Mouse (Mus musculus) frontal cortex, postnatal 36 days (tissue): ENCODE data around the gene Phtf2.
"Not testable (repeated sequence)": the region's sequence is repeated elsewhere in the genome, so short reads cannot be mapped to it uniquely, and the experiment has no call there.

Source experiments
- DNase-seq, 2 experiments: peaks; one replicate each; pipeline ENCODE4 v3.0.0; 2022; ENCODE audit warnings: low spot score in 2 of 2

The Phtf2 gene

DNA sequence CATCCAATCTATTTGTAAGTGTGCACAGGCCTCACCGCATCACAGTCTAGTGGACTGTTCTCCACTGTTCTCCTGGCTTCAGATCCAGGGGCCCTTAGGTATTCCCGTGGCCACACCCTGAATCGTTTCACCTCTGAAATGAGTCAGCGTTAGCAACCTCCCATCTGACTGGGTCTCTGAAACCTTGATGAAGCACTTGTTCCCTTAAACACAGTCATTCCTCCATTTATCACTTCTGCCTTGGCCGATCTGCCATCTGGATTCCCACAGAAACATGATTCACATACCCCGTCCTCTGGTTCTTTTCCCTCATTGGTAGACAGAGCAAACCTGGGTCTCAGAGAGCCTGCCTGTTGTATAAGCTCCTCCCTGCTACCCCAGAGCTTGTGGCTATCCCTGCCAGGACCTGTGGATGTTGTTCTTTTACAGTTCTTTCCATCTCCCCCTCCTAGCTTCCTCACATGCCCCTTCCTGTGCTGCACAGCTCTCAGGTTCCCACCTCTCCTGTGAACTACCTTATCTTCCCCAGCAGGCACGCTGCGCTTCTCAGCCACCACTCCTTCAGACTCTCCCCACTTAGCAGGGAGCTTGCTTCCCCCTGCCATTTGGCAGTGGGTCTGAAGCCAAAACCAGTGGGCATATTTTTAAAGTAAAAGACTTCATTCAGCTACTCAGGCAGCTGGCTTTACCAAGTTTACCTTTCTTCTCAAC is 103.5 kb downstream of the Phtf2 start:
- no peak for DNase-seq

DNA sequence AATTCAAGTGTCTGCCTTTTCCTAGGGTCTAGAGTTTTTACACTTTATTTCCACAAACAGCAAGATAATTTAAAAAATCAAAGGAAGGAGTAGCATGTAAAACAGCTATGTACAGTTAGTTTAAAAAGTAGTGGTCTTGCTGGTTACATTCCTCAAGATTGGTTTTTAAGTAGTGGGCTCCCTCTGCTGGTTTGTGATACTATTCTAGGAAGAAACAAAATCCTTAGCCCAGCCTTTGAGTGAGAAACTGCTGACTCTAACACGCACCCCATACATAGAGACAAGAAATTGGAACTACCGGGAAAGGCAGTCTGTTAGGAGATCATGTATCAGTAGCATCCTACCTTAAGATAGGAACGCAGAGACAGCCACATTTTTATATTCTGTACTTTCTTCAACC is 108.6 kb downstream of the Phtf2 start:
- no peak for DNase-seq

DNA sequence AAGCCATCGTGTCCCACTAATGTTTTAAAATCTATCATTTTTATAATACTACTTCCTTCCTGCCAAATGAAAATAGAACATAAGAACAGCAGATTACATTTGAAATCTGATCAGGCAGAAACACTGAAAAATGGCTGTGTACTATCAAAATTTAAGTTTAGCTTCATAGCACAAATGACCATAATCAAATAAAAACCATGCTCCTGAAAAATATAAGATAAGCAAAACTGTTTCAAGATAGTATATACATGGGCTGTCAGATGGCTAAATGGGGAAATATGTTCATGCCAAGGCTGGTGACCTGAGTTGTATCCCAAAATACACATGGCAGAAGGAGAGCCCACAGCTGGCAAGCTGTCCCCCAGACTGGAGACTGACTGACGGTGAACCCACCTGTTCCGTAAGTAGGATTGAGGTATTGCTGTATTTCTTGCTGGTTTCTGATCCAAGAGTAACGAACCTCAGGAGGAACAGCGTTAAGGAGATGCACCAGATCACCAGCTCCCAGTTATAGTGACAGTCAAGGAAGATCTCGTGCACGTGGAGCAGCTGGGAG is 116.5 kb downstream of the Phtf2 start:
- DNase-seq: no peak

DNA sequence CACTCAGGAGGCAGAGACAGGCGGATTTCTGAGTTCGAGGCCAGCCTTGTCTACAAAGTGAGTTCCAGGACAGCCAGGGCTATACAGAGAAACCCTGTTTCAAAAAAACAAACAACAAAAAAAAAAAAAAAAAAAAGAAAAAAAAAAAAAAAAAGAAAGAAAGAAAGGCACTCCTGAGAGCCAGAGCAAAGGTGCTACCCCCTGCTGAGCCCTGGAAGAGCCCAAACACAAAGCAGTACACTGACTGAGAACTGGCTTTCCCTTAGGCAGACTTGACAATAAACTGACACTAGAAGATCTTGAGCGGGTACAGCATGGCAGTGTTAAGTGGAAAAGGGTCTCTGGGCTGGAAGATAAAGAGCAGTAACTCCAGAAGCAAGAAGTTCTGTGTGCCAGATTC is 119.5 kb downstream of the Phtf2 start:
- DNase-seq: not testable (repeated sequence)

DNA sequence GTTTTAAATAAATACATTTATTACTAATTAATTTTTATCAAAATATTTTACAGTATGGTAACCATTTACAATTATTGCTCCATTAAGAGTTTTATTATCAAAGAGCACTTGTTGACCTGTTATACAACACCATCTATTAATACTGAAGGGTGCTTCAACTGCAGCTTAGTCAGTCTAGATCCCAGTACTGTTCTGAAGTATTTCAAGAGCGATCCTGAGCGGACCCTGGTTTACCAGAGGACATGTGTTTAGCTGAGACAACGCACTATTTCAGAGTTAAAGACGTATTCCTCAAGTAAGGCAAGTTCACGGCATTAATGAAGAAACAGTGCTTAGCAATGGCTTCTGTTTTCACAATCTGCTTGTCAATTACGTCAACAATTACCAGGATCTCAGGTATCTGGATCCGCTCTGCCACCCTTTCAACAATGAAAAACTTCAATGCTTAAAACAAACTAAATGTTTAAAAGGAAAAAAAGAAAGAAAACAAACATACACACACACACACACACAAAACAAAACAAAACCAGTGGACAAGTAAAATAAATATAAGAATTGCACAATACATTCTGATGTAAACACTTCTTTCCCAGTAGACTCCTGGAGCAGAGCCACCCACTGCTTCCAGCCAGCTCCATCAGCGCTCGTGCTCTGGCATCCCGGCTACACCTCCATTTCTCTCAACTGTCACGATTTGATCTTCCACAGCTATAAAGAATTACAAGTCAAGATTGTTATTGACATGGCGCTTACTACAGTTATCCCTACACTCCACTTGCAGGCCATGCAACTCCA is 121.4 kb downstream of the Phtf2 start:
- DNase-seq: no peak

DNA sequence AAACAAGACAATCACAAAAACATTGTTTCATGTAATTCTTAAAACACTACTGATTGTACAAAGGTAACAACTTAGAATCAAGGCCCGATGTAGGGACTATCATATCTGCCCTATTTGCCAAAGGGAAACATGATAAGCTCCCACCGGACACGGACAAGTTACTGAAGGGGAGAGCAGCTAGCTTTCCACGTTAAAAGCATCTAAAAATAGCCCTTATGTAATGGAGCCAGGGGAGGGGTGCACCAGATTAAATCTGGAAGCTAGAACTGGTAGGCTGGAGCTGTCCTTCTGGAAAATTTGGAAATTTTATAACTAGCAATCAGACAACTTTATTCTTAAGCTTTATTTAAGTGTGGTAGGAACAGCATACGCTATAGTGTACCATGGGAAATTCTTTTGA is 122.2 kb downstream of the Phtf2 start:
- no peak for DNase-seq

DNA sequence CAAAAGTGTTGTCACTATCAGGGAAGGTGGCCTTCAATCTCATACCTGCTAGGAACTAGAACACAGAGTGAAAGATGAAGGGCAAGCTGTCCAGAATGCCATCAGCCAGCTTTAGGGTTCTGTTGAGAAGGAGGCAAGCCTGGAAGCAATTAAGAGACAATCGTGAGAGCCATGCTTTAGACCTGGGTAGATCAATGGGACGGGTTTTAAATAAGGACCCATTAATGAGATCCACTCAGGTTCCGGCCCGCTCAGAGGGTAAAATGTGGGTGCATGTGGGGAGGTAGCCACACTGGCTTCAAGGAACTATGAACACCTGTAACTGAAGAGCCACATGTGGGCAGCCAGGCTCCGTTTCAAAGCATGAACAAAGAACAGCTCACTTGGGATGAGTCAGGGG is 128.0 kb downstream of the Phtf2 start:
- no peak for DNase-seq

DNA sequence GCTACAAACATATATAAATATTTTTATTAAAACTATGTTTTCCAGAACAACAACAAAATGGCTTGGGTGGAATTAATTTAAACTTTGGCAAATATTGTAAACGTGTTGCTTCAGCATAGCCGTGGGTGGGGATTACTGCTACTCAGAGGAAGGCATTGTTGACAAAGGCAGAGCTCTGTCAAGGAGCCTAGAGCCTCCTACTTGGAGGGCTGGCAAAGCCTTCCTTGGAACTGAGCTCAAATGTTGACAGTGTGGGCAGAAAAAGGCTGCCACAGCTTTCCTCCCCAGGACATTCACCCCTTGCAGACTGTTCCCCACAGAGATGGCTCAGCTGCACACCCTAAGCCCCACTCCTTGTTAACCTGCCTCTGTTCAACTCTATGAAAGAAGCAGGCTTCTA is 128.8 kb downstream of the Phtf2 start:
- peak; percentile 11 to 17 for DNase-seq

DNA sequence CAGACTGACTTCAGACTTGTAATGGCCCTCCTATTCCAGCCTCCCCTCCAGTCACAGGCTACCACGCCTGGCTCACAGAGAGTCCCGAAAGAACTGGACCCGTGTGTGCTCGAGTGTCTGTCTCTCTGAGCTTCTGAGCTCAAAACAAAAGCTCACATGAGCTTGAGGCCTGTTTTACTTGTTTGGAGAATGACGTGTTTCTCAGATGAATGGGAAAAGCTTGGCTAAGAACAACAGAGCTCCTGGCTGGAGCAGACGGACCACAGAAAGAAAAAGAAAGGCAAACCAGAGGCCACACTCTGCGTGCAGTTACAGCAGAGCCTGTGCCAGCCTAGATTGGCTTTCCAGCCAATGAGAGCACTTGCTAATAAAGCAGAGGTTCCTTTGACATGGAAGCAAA is 130.2 kb downstream of the Phtf2 start:
- no peak for DNase-seq

DNA sequence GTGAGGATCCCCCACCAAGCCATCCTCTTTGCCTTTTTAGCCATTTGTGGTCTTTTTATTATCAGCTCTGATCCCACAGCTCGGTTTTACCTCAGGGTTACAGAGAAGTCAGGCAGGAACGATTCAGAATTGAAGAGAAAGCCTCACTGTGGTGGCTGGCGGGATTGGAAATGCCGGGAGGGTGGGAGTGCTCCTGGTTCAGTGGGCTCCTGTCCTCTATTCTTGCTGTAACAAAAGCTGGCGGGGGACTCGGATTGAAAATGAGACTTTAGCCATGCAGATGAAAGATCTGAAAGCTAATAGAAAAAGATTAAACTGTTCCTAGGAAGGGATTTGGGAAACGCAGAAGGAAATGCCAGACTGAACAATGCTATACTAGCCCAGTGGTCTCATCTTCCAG is 130.9 kb downstream of the Phtf2 start:
- no peak for DNase-seq

DNA sequence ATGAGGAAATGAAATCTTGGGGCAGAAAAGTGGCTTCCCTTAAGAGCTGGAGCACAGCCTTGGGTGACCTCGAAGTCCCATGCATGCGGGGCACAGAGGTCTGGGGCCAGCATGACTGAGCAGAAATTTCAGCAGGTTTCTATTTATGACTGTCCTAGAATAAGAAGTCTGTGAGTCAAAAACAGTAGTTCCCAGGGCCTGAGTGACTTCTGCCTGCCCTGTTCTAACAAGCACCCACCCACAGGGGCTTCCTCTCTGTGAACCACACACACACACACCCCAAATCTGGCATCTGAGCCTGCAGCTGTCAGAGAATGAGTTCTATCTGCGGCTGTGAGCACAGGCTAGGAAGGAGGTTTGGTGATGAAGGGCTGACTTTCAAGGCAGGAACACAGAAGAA is 132.4 kb downstream of the Phtf2 start:
- DNase-seq: no peak

DNA sequence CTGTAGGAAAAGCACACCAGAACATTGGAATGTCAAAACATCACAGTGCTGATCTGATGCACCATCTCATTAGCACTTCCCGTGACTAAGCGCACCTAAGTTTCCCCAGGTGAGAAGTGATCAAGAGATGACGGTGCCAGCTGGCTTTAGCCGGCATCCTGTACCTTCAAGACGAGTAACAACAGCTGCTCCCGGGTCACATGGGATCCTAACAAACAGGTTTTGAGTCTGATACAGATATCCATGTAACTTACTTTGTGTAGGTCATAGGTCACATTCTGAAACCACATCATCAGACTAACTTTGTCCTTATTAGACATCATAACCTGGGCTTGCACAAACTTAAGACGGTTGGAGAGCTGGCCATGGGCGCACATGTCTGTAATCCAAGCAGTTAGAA is 133.1 kb downstream of the Phtf2 start:
- no peak for DNase-seq

DNA sequence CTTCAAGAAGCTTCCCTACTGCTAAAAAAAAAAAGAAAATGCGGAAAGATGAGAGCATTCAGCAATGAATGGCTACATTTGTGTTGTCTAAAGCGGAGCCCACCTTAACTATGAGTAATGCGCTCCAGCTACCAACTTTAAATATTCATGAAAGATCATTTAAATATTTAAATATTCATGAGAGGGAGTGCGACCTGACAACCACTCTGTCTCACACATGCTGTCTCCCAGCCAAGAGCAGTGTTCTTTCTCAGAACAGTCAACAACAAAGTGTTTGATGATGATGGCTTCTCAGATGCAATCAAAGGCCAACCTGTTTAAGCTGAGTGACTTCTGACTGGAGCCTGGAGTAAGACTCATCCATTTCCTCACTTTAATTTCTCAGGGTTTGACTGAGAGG is 133.8 kb downstream of the Phtf2 start:
- no peak for DNase-seq

DNA sequence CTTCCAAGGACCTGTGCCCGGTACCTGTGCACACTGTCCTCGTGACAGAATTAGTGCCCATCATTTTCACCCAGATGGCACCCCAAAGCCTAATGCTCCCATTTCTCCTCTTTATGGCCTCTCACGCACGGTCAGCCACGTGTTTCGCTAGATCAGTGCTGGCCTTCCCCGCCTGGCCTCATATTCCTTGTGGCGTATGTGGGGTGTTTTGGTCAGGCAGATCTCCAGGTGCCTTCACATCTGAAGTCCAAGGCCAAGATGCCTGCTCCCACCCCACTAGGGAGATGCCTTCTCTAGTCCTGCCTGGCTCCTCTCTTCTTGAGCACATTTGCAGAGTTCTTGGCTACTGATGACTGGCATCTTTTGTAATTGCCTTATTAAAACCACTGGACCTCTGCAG is 140.0 kb downstream of the Phtf2 start:
- no peak for DNase-seq

DNA sequence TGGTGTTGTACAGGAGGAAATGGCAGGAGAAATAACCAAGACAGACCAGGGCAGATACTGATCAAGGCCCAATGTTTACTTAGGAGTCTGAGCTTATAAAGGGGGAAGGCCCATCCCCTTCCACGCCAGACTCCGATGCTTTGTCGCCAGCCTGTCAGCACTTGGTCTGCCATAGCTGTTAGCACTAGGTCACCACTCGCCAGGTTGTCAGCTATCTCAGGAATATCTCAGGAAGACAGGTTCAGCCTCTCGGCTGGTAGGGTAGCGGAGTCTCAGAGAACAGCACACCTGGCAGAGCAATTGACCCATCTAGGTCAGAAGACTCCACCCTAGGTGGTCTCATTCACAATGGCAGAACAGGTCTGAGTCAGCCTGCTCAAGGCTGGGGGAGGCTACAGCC is 140.7 kb downstream of the Phtf2 start:
- DNase-seq: no peak

DNA sequence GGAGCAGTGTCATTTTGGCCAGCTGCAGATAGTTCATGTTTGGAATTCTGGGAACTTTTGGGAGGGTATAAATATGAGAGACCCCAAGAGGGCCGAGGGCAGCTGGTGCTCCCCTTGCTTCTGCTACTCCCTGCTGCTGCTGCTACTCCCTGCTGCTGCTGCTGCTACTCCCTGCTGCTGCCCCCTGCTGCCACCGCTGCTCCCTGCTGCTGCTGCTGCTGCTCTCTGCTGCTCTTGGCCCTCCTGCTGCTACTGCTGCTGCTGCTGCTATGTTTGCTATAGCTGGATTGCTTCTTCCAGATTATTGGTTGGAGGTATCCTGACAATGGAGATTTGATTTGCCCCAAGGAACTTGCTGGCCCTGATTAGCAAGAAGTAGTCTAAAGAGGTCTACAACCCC is 143.1 kb downstream of the Phtf2 start:
- DNase-seq: no peak

DNA sequence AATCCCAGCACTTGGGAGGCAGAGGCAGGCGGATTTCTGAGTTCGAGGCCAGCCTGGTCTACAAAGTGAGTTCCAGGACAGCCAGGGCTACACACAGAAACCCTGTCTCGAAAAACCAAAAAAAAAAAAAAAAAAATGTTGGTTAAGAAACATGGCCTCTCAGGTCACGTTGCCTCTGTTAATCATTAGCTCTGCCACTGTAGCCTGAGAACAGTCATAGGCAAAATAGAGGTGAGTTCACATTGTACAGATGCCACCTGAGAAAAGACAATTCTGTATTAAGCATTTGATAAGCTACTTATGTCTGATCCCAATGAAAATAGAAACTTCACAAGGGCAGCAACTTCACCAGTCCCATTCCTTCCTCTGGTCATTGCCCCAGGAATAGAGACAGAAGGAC is 158.7 kb downstream of the Phtf2 start:
- DNase-seq: not testable (repeated sequence)

DNA sequence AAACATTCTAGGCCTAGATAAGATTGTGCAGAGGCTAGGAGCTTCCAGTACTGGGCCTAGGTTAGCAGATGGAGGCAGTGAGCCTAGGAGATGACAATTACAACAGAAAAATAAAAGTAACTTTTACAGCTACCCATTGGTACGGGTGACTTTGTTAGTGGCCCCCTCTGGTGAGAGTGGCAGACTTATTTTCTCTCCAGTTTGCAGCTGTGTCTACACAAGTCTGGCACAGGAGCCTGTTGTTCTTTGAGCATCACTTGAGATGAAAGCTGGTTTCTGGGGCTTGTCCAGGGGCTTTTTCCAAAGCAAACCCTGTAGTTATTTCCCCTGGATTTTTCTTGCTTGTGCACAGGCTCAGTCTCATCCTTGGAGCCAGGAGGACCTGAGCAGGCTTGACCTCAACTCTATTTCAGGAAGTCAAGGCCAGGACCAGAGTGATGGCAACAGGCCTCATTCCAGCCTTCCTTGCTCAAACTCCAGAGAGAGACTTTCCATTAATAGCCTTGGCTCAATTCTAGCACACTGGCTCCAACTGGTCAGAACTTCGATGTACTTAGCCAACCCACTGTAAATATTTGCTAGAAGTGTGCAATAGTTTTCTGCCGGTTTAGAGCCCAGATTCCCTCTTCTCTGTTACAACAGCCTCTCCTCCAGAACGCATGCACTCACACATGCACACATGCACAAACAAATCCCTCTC is 161.6 kb downstream of the Phtf2 start:
- DNase-seq: no peak

DNA sequence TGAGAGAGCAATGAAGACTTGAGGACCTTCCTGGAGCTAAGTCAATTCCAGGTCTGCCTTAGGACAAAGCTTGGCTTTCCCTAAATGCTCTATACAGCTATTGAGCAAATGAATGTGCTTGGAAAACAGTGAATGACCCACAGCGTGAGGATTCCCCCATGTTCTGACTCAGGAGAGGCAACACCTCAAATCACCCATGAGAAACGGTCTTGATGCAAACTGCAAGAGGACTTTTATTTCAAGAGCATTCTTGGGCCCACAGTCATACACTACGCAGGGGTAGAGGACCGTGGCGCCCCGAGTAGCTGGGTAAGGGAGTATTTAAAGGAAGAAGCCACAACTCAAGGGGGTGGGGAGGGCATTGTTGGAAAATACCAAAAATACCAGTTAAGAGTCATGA is 165.9 kb downstream of the Phtf2 start:
- not testable (repeated sequence) for DNase-seq

DNA sequence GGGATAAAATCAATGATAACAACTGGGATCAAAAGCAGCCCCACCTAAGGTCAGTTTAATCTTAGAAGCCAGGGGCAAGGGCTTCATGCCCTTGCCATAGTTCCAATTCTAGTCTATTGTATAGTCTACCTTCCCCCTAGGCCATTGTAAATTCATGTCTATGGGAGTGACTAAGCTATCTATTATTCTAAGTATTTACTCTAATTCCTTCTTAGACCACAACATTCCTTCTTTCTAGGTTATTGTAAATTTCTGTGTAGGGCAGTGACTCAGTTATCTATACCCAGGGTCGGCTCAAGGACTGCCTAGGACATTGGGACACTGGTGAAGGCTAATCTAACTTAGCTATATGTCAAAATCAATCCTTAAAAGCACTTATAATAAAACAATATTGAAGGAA is 167.3 kb downstream of the Phtf2 start:
- DNase-seq: not testable (repeated sequence)

DNA sequence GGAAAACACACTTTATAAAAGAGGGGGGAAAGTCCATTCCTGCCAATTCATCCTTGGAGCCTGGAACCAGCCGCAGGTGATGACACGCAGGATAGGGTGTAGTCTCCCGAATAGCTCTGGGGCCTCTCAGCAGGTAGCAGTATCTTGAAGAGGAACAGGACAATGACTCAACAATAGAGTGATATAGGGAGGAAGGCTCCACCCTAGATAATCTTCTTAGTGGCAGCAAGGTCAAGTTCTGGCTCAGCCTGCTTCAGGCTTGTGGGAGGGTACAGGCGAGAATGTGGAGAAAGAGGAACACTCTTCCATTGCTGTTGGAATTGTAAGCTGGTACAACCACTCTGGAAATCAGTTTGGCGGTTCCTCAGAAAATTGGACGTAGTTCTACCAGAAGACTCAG is 171.1 kb downstream of the Phtf2 start:
- not testable (repeated sequence) for DNase-seq
